Mouse (Mus musculus): ENCODE results near the gene Msgn1.

- TF ChIP-seq POLR2A (IDR thresholded peaks at IDR 0.05; ENCODE audit: extremely low read depth, insufficient read depth, low read length) (no peak), CTCF (IDR thresholded peaks at IDR 0.05; ENCODE audit: low read depth, low read length) (no peak)
These were observed 17.9 kb upstream of the Msgn1 start for GRCm38 (mm10) chr12:11226529-11227268.
